Mouse (Mus musculus): ENCODE results near the gene Tekt4.

The Tekt4 gene

DNA sequence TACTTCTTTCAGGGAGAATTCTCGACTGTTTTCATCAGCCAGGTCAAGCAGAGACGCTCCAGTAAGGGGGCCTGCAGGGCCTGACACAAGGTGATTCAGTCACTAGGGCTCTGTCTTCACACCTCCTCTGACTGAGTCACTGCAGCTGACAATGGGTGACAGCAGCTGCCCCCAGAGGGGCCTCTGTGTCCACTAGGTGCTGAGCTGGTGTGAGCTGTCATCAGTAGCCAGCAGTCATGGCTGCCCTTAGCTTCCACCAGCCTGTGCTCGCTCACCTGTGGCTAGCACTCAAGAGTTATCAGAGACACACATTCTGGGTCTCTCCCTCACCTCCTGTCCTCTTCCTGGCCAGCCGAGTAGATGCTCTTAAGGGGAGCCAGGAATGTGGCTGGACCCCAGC lies 26.4 kb downstream of the Tekt4 start:
- no peak for DNase-seq

DNA sequence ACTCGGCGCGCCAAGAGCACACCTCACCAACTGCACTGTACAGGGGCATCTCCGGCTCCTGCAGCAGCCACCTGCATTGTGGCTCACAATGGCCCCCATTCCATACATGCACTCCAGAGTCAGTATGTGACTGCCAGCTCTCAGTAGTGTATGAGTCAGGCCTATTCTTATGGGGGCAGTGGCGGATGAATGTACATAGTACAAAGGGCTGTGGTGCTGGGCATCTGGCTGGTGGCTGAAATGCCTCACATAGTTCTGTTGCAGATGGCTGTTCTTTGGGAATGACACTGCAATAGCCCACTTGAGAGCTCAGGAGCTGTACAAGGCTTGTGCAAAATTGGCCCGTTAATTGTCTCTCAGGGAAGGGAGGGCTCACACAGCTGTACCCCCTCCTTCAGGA lies 27.7 kb downstream of the Tekt4 start:
- DNase-seq = no peak

DNA sequence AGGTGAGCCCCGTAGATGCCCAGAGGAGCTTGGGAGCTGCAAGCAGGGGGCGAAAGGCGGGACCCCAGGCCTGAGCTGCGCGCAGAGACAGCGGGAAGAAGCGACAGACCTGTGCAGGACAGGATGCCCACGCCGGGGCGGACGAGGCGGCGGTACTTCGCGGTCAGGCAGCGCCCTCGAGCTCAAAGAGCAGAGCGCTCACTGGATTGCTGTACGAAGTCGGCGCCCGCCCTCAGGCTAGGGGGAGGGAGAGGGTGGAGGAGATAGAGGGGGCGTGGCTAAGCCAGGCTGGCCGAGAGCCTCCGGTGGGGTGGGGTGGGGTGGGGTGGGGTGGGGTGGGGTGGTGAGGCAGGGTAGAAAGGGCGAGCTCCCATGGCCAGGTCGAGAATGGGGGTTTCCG lies 42.6 kb downstream of the Tekt4 start, which contains the start of gene Sstr5:
TSS of gene Sstr5 (minus strand) at position 276 of the 400 bp plus-strand sequence.
- DNase-seq = peak; percentile 7

- no peak for DNase-seq
Observed at GRCm38 (mm10) chr17:25502599-25502998, 48.2 kb downstream of the Tekt4 start.

DNA sequence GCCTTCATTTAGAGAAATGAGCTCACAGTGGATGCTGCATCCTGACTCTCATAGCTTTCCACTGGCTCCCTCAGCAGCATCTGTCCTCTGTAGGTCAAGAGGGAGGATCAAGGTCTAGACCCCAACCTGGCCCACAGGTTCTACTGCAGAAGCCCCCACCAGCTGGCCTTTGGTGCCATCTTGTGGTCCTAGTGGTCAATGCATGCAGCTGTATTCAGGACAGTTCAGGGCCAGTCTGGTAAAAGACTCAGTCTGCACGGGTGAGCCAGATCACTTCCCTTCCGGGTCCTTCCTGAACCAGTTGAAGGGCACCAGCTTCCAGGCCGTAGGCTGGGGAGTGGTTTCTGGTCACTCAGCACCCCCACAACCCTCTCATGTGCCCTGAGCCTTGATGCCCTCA lies 53.4 kb downstream of the Tekt4 start:
- DNase-seq = peak; percentile 69

GRCm38 (mm10) chr17:25508860-25509577 lies 54.6 kb downstream of the Tekt4 start:
- DNase-seq = peak; percentile 41

DNA sequence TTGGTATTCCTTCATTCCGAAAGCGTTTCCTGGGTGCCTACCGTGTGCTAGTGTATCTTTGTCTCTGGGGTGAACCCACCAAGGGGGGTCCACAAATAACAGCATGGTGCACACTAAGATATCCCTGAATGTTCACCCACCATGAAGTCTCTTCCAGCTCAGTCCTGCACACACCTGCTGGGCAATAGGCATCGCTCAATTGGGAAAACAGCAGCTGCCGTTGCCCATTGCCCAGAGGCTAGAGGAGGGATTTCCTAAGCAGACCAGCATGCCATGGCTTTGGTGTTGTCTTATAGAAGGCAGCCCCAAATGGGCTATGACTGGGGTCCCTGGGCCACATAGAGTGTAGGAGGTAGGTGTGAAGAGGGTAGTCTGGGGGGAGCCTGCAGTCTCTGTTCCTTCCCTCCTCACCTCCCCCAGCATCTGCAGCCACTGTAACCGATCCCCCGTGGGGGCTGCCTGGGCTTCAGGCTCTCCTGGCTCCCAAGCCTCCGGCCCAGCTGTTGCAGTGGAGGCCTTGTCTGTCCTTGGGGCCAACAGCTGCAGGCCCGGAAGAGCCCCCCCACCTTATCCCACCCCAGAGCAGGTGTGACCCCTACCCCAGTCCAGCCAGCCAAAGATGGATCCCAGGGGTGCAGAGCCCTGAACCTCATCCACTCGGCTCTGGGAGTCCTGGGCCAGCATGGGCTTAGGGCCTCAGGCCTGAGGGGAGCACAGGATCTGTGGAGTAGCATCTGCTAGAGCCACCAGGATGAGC lies 55.8 kb downstream of the Tekt4 start:
- no peak for DNase-seq

DNA sequence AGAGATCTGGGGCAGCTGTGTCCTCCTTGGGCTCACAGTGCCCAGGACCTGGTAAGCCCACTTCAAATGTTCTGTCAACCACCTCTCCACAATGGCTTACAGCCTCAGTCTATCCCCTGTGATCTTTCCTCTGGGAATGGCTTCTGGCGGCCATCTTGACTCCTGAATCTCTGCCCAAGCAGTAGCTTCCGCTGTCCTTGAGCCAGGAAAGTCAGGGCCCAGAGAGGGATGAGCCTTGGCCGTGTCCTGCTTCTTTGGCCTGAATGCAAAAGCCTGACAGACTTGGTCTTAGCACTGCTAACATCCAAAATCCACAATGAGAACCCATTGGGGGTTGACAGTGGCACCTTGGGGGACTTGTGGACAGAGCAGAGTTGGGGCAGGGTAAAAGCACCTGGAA lies 57.5 kb downstream of the Tekt4 start:
- no peak for DNase-seq

- DNase-seq = no peak
Observed at GRCm38 (mm10) chr17:25514055-25514454, 59.6 kb downstream of the Tekt4 start.

DNA sequence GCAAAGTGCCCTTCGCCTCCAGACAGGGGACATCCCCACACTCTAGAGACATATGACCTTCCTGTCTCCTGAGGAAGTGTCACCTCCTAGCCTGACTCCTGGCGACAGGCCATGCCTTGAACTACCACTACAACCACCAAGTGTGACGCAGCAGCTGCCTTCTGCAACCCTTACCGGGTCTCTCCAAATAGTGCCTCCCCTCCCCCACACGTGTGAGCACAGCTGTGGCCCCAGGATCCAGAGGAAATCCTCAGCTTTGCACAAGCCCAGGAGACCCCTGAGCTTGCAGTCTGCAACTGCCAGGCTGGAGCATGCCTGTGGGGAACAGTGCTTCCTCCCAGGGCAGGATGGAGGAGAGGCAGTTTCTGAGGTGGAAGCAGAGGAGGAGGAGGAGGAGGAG lies 61.9 kb downstream of the Tekt4 start:
- DNase-seq = no peak

DNA sequence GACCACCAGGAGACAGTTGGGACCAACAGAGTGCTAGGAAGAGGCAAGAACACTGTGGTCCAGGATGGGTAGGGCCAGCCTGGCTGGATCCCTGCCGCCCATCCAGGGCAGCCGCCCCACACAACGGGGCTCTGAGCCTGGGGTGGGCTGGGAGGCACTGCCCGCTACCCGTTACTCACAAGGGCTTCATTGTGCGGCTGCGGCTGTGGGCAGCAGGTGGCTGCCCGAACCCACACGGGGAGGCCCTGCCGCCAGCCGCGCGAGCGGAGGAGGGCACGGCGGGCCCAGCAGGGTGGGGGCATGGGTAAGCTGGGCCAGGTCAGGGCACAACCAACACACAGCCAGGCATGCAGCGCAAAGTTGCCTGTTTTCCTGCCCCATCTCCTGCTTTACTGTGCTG lies 63.7 kb downstream of the Tekt4 start:
- no peak for DNase-seq

GRCm38 (mm10) chr17:25519511-25519910 lies 65.1 kb downstream of the Tekt4 start:
- no peak for DNase-seq

- no peak for DNase-seq
Observed at GRCm38 (mm10) chr17:25520492-25520891, 66.1 kb downstream of the Tekt4 start.

GRCm38 (mm10) chr17:25522080-25522479 lies 67.7 kb downstream of the Tekt4 start:
- no peak for DNase-seq
